Mouse (Mus musculus): ENCODE data around the gene Plekho2.

- no peak for TF ChIP-seq CTCF (IDR thresholded peaks at IDR 0.05; ENCODE audit: extremely low read depth, insufficient read depth, low read length)
- TF ChIP-seq POLR2A (IDR thresholded peaks at IDR 0.05; ENCODE audit: extremely low read depth, insufficient read depth, low read length): no peak
Measured at GRCm38 (mm10) chr9:65550079-65550831, 29.6 kb downstream of the Plekho2 start.
